Mouse (Mus musculus) brown adipose tissue, adult 24 weeks (tissue): Measurements from ENCODE around the gene Fbxo11. TPM values are rescaled to one million over a fixed set of nuclear protein-coding genes. Genes with fewer than 3 reads are reported as not detected.
"Not testable (repeated sequence)": the region's sequence is repeated elsewhere in the genome, so short reads cannot be mapped to it uniquely, and the experiment has no call there.

Experiments
- H3K27ac ChIP-seq: fragments of 200-500 bp; replicated peaks from 2 replicates; pipeline ENCODE4 v1.5.1; 2012; ENCODE audit warnings: low read depth, mild to moderate bottlenecking, low read length
- H3K4me1 ChIP-seq: fragments of 200-500 bp; 2 replicates; pipeline ENCODE4 v1.6.1; 2012; ENCODE audit warnings: low read length, mixed read lengths; ENCODE audit not compliant: control insufficient read depth, insufficient read depth, insufficient read length
- H3K4me3 ChIP-seq: fragments of 200-500 bp; 2 replicates; pipeline ENCODE4 v1.5.1; 2012; ENCODE audit warnings: low read depth, mild to moderate bottlenecking, low read length, moderate library complexity; ENCODE audit not compliant: insufficient read depth
- polyA plus RNA-seq: library from polyadenylated mRNA; stranded (reverse); fragments of >200 nt; gene quantifications from 2 replicates; pipeline ENCODE4 v1.2.4, GENCODE M21; 2012; ENCODE audit not compliant: missing spikeins, insufficient read depth, insufficient read length

Fbxo11 gene
- polyA plus RNA-seq, 1 experiment = 48.5 TPM

- no peak overlapping the region for H3K27ac ChIP-seq
- H3K4me1 ChIP-seq = no peaks in the 10 kb centered on the region
- H3K4me3 ChIP-seq = no peak overlapping the region
These were observed 67.3 kb downstream of the Fbxo11 start for GRCm38 (mm10) chr17:87997808-87998207.

- no peak overlapping the region for H3K4me3 ChIP-seq
- no peak overlapping the region for H3K27ac ChIP-seq
- H3K4me1 ChIP-seq = no peaks in the 10 kb centered on the region
These were observed 71.8 kb downstream of the Fbxo11 start for GRCm38 (mm10) chr17:87993338-87993737.

- no peaks in the 10 kb centered on the region for H3K4me1 ChIP-seq
- H3K27ac ChIP-seq = no peak overlapping the region
- no peak overlapping the region for H3K4me3 ChIP-seq
These were observed 72.9 kb downstream of the Fbxo11 start for GRCm38 (mm10) chr17:87992154-87992553.

- H3K27ac ChIP-seq = no peak overlapping the region
- H3K4me1 ChIP-seq = no peaks in the 10 kb centered on the region
- H3K4me3 ChIP-seq = no peak overlapping the region
These were observed 77.6 kb downstream of the Fbxo11 start for GRCm38 (mm10) chr17:87987507-87987906.

- Histone ChIP-seq H3K4me1 (no peaks in the 10 kb centered on the region), H3K27ac (no peak overlapping the region), H3K4me3 (no peak overlapping the region)
These were observed 79.2 kb downstream of the Fbxo11 start for GRCm38 (mm10) chr17:87985916-87986315.

- Histone ChIP-seq H3K4me3 (no peak overlapping the region), H3K4me1 (no peaks in the 10 kb centered on the region), H3K27ac (no peak overlapping the region; the same call in 1 of the 2 replicates)
These were observed 80.5 kb downstream of the Fbxo11 start for GRCm38 (mm10) chr17:87984440-87985214.

GRCm38 (mm10) chr17:87983313-87983712, 81.8 kb downstream of the Fbxo11 start:
- H3K27ac ChIP-seq = no peak overlapping the region
- no peaks in the 10 kb centered on the region for H3K4me1 ChIP-seq
- H3K4me3 ChIP-seq = no peak overlapping the region

GRCm38 (mm10) chr17:87982112-87982511, 83.0 kb downstream of the Fbxo11 start:
- Histone ChIP-seq H3K27ac (no peak overlapping the region), H3K4me3 (no peak overlapping the region), H3K4me1 (no peaks in the 10 kb centered on the region)

- not testable (repeated sequence) for H3K4me1 ChIP-seq, H3K4me3 ChIP-seq, H3K27ac ChIP-seq
These were observed 85.4 kb downstream of the Fbxo11 start for GRCm38 (mm10) chr17:87979696-87980095.

- H3K27ac ChIP-seq, H3K4me3 ChIP-seq, H3K4me1 ChIP-seq: not testable (repeated sequence)
These were observed 88.2 kb downstream of the Fbxo11 start for GRCm38 (mm10) chr17:87976927-87977326.

- H3K27ac ChIP-seq = no peak overlapping the region
- H3K4me1 ChIP-seq = no peaks in the 10 kb centered on the region
- H3K4me3 ChIP-seq = peak overlapping the region; percentile 74
These were observed 88.8 kb downstream of the Fbxo11 start for GRCm38 (mm10) chr17:87976154-87976806.

- H3K4me3 ChIP-seq = peak overlapping the region; percentile 74
- H3K27ac ChIP-seq = no peak overlapping the region
- no peaks in the 10 kb centered on the region; the same call in 1 of the 2 replicates for H3K4me1 ChIP-seq
These were observed 89.8 kb downstream of the Fbxo11 start for GRCm38 (mm10) chr17:87975229-87975853.

- Histone ChIP-seq H3K4me1 (no peaks in the 10 kb centered on the region; the same call in 1 of the 2 replicates), H3K27ac (0 out of 2 replicates have a peak within 1 kb of the TSS, but pooled peaks have one; percentile 1), H3K4me3 (peak within 1 kb of the TSS; percentile 74)
These were observed 90.4 kb downstream of the Fbxo11 start, which contains the start of gene Msh6 for GRCm38 (mm10) chr17:87974629-87975228. Msh6 (plus strand) TSS chr17:87975062.

GRCm38 (mm10) chr17:87973261-87974167, 91.6 kb downstream of the Fbxo11 start:
- no peak overlapping the region for H3K27ac ChIP-seq
- no peaks in the 10 kb centered on the region; the same call in 1 of the 2 replicates for H3K4me1 ChIP-seq
- H3K4me3 ChIP-seq = 0 out of 2 replicates have a peak overlapping the region, but pooled peaks have one; percentile 66
